11 mouse cellular contexts compared by ENCODE assay signal in genomic region chr12:111354142-111354541, GRCm38 (mm10). TPM values are rescaled to one million over a fixed set of nuclear protein-coding genes. Genes with fewer than 3 reads are reported as not detected.
DNase-seq lines count a peak whose midpoint lies in the region; ATAC-seq and TF ChIP-seq lines count a peak whose summit lies in the region.
"Had no signal": no experiment of that assay in that cellular context is flagged by ENCODE, and none has a peak within 500 bp of the region (broad histone marks: within the 10 kb centered on the region; RNA-seq: fewer than 3 reads in every experiment).

No protein-coding gene starts in this region.

- no peaks in the 10 kb centered on the region for H3K27me3 ChIP-seq in hindbrain, embryonic 12.5 days
- H3K27me3 ChIP-seq in hindbrain, embryonic 10.5 days (ENCODE audit: insufficient read depth, poor library complexity, severe bottlenecking) = no peaks in the 10 kb centered on the region
- no peaks in the 10 kb centered on the region for H3K27me3 ChIP-seq in lung, postnatal 0 days (replicated peaks; ENCODE audit: insufficient read depth, low read length)
- H3K27me3 ChIP-seq in intestine, embryonic 16.5 days (replicated peaks; ENCODE audit: control insufficient read depth, insufficient read depth, low read length) = no peaks in the 10 kb centered on the region
- no peaks in the 10 kb centered on the region for H3K27me3 ChIP-seq in stomach, postnatal 0 days (ENCODE audit: control insufficient read depth, insufficient read depth, low read length)

- no peaks in the 10 kb centered on the region for H3K36me3 ChIP-seq in hindbrain, embryonic 12.5 days
- peaks cover 16% of the 10 kb centered on the region for H3K36me3 ChIP-seq in hindbrain, embryonic 10.5 days
- H3K36me3 ChIP-seq in lung, postnatal 0 days (ENCODE audit: insufficient read depth, low read length) = no peaks in the 10 kb centered on the region
- H3K36me3 ChIP-seq in intestine, embryonic 16.5 days (ENCODE audit: control insufficient read depth, insufficient read depth, low read length) = no peaks in the 10 kb centered on the region
- H3K36me3 ChIP-seq in stomach, postnatal 0 days (ENCODE audit: control insufficient read depth, insufficient read depth, low read length) = no peaks in the 10 kb centered on the region

- ATAC-seq in hindbrain, embryonic 12.5 days (ENCODE audit: low FRiP score) = no peak
- ATAC-seq in lung, postnatal 0 days = no peak
- ATAC-seq in intestine, embryonic 16.5 days = no peak
- no peak for ATAC-seq in stomach, postnatal 0 days (ENCODE audit: low FRiP score, low TSS enrichment)

- H3K4me2 ChIP-seq in hindbrain, embryonic 12.5 days (replicated peaks) = no peak overlapping the region
- no peak overlapping the region for H3K4me2 ChIP-seq in lung, postnatal 0 days (replicated peaks; ENCODE audit: low read depth, low read length)
- H3K4me2 ChIP-seq in intestine, embryonic 16.5 days (ENCODE audit: low read depth, low read length) = no peak overlapping the region
- no peak overlapping the region for H3K4me2 ChIP-seq in stomach, postnatal 0 days (replicated peaks; ENCODE audit: low read depth)

- TF ChIP-seq EP300 in lung, postnatal 0 days (IDR thresholded peaks at IDR 0.05) = 0 out of 2 replicates have a peak, but pooled peaks have one; percentile 22
- no peak for TF ChIP-seq EP300 in stomach, postnatal 0 days (optimal IDR thresholded peaks at IDR 0.05)

- TF ChIP-seq CTCF in lung, postnatal 0 days (IDR thresholded peaks at IDR 0.05) = no peak
- no peak for TF ChIP-seq CTCF in stomach, postnatal 0 days (IDR thresholded peaks at IDR 0.05; ENCODE audit: low read depth)

- no peak overlapping the region for H3K4me3 ChIP-seq in hindbrain, embryonic 12.5 days
- no peak overlapping the region for H3K4me3 ChIP-seq in hindbrain, embryonic 10.5 days
- H3K4me3 ChIP-seq in lung, postnatal 0 days (ENCODE audit: low read depth, low read length) = no peak overlapping the region
- no peak overlapping the region for H3K4me3 ChIP-seq in intestine, embryonic 16.5 days (ENCODE audit: low read length)
- no peak overlapping the region for H3K4me3 ChIP-seq in stomach, postnatal 0 days (ENCODE audit: low read depth, low read length)

- H3K4me1 ChIP-seq in hindbrain, embryonic 12.5 days = peaks cover 45% of the 10 kb centered on the region
- peaks cover 47% of the 10 kb centered on the region for H3K4me1 ChIP-seq in hindbrain, embryonic 10.5 days (replicated peaks)
- H3K4me1 ChIP-seq in lung, postnatal 0 days (ENCODE audit: insufficient read depth, low read depth, low read length) = peaks cover 21% of the 10 kb centered on the region; the same call in 1 of the 2 replicates
- peaks cover 40% of the 10 kb centered on the region for H3K4me1 ChIP-seq in intestine, embryonic 16.5 days (ENCODE audit: control insufficient read depth, insufficient read depth, low read length)
- peaks cover 5% of the 10 kb centered on the region; the same call in 1 of the 2 replicates for H3K4me1 ChIP-seq in stomach, postnatal 0 days (replicated peaks; ENCODE audit: control insufficient read depth, insufficient read depth)

- H3K9ac ChIP-seq in hindbrain, embryonic 12.5 days = no peak overlapping the region
- no peak overlapping the region for H3K9ac ChIP-seq in lung, postnatal 0 days (replicated peaks; ENCODE audit: low read depth)
- no peak overlapping the region for H3K9ac ChIP-seq in intestine, embryonic 16.5 days (ENCODE audit: low read depth, low read length)
- H3K9ac ChIP-seq in stomach, postnatal 0 days (ENCODE audit: low read length) = no peak overlapping the region

- 0 out of 2 replicates have a peak overlapping the region, but pooled peaks have one; percentile 44 for H3K27ac ChIP-seq in hindbrain, embryonic 12.5 days
- no peak overlapping the region for H3K27ac ChIP-seq in hindbrain, embryonic 10.5 days
- peak overlapping the region; percentile 73 for H3K27ac ChIP-seq in lung, postnatal 0 days (ENCODE audit: low read length)
- 0 out of 2 replicates have a peak overlapping the region, but pooled peaks have one; percentile 45 for H3K27ac ChIP-seq in intestine, embryonic 16.5 days (ENCODE audit: low read length)
- H3K27ac ChIP-seq in stomach, postnatal 0 days (replicated peaks) = peak overlapping the region; percentile 73

- DNase-seq in hindbrain, embryonic 10.5 days (ENCODE audit: low spot score) = no peak
- DNase-seq in lung, postnatal 0 days (ENCODE audit: low spot score) = no peak
- DNase-seq in lung, postnatal 14 days = no peak
- DNase-seq in stomach, postnatal 0 days (ENCODE audit: low spot score) = no peak
- DNase-seq in urinary bladder, postnatal 14 days (ENCODE audit: low spot score) = no peak
- DNase-seq: kidney, adult 9 months; layer of hippocampus, postnatal 36 days; thymus, postnatal 36 days had no signal

- H3K9me3 ChIP-seq in hindbrain, embryonic 12.5 days (replicated peaks) = no peaks in the 10 kb centered on the region
- no peaks in the 10 kb centered on the region for H3K9me3 ChIP-seq in hindbrain, embryonic 10.5 days
- H3K9me3 ChIP-seq in lung, postnatal 0 days (ENCODE audit: low read length) = no peaks in the 10 kb centered on the region
- H3K9me3 ChIP-seq in intestine, embryonic 16.5 days (ENCODE audit: control insufficient read depth, low read length) = no peaks in the 10 kb centered on the region
- H3K9me3 ChIP-seq in stomach, postnatal 0 days (ENCODE audit: control insufficient read depth, low read length) = no peaks in the 10 kb centered on the region

- WGBS in hindbrain, embryonic 12.5 days = 78% methylated on average over 5 of the region's 5 CpGs
- WGBS in hindbrain, embryonic 10.5 days = 89% methylated on average over 5 of the region's 5 CpGs
- WGBS in lung, postnatal 0 days = 51% methylated on average over 5 of the region's 5 CpGs
- 64% methylated on average over 5 of the region's 5 CpGs for WGBS in intestine, embryonic 16.5 days
- 49% methylated on average over 5 of the region's 5 CpGs for WGBS in stomach, postnatal 0 days

RNA-seq across cellular contexts. Expression of gene Cdc42bpb, which starts 23.4 kb away (rescaled TPM):
- 43.2 and 44.8 TPM in 2 replicates for polyA plus RNA-seq in hindbrain, embryonic 12.5 days (2016; fragmentation: Nextera tagmentation; extraction: Ambion mirVana)
- polyA plus RNA-seq in hindbrain, embryonic 10.5 days (2016; fragmentation: Nextera tagmentation; extraction: Ambion mirVana) = 32.6 and 34.7 TPM in 2 replicates
- 29.0 and 32.5 TPM in 2 replicates for polyA plus RNA-seq in lung, postnatal 0 days (2015; fragmentation: Nextera tagmentation; extraction: Ambion mirVana)
- 30.1 and 32.5 TPM in 2 replicates for polyA plus RNA-seq in intestine, embryonic 16.5 days (2015; fragmentation: Nextera tagmentation; extraction: Ambion mirVana)
- 18.6 and 18.7 TPM in 2 replicates for polyA plus RNA-seq in stomach, postnatal 0 days (2015; fragmentation: Nextera tagmentation; extraction: Ambion mirVana)

RNA-seq across cellular contexts. Expression of gene Lbhd2, which starts 52.5 kb away (rescaled TPM):
- polyA plus RNA-seq in hindbrain, embryonic 12.5 days (2016; fragmentation: Nextera tagmentation; extraction: Ambion mirVana) = 0.45 and 0.74 TPM in 2 replicates
- 0.25 TPM in 1 of 2 replicates, not detected in the other for polyA plus RNA-seq in hindbrain, embryonic 10.5 days (2016; fragmentation: Nextera tagmentation; extraction: Ambion mirVana)
- polyA plus RNA-seq in lung, postnatal 0 days (2015; fragmentation: Nextera tagmentation; extraction: Ambion mirVana) = 0.37 and 1.1 TPM in 2 replicates
- 1.2 TPM in 2 replicates for polyA plus RNA-seq in intestine, embryonic 16.5 days (2015; fragmentation: Nextera tagmentation; extraction: Ambion mirVana)
- 2.2 TPM in 2 replicates for polyA plus RNA-seq in stomach, postnatal 0 days (2015; fragmentation: Nextera tagmentation; extraction: Ambion mirVana)
- polyA plus RNA-seq: heart, postnatal 0 days had no signal
